Mouse (Mus musculus) liver, postnatal 0 days (tissue): Measurements from ENCODE around the gene Olfml2a.

Experiments used
- CTCF ChIP-seq: sonication (generic); IDR thresholded peaks from 2 replicates; pipeline ENCODE4 v1.5.1; 2016; ENCODE audit warnings: antibody characterized with exemption, low read depth
- EP300 ChIP-seq: IDR thresholded peaks from 2 replicates; pipeline ENCODE4 v1.6.1; 2016; ENCODE audit warnings: antibody characterized with exemption, low read depth, mild to moderate bottlenecking

- TF ChIP-seq EP300 (no peak), CTCF (no peak)
Measured at GRCm38 (mm10) chr2:38923911-38924310, 7.9 kb upstream of the Olfml2a start.
